Mouse (Mus musculus) urinary bladder, postnatal 10 days (tissue): Measurements from ENCODE around the gene Sapcd1.

Experiments
- DNase-seq: peaks from one replicate; pipeline ENCODE4 v3.0.0; 2022; ENCODE audit warnings: low spot score

Sapcd1 gene

GRCm38 (mm10) chr17:34980655-34981054 is 47.2 kb downstream of the Sapcd1 start:
- no peak for DNase-seq

GRCm38 (mm10) chr17:34979631-34980030 is 48.2 kb downstream of the Sapcd1 start:
- no peak for DNase-seq

GRCm38 (mm10) chr17:34978239-34978638 is 49.6 kb downstream of the Sapcd1 start:
- no peak for DNase-seq

GRCm38 (mm10) chr17:34977000-34977399 is 50.8 kb downstream of the Sapcd1 start:
- no peak for DNase-seq
